Mouse (Mus musculus): ENCODE data around the gene Bpgm. TPM values are rescaled to one million over a fixed set of nuclear protein-coding genes. Genes with fewer than 3 reads are reported as not detected.
A peak's percentile ranks its signal among the peaks of the same experiment; 100 is the strongest.

Bpgm gene
- polyA plus RNA-seq, 1 experiment from 2014 or later, result 60.6 TPM

DNA sequence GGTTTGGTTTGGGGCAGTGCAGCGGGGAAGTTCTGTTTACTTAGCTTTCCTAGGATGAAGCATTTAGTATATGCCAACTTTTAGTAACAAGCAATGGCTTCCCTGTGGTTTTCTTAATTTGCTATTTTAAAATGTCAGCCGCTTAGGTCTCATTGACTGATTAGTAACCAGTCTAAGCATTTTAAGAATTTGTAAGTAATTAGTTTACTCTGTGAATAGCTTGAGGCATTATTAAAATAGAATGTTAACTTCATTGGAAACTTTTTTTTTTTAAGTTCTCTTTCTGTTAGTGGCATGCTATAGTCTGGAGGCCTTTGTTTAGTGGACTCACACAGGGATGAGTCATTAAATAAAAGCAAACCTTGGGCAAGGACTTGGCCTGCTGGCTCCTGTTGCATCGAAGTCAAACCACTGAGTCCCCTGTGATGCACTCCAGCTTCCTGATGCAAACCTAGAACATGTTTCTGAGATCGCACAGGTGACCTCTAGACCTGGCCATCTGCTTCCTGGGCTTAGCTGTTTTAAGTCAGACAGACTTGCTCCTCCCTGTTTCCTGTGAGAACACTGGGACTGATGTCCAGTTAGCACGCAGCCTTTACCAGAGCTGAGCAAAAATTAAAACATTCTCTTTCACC, 22.1 kb downstream of the Bpgm start:
- WGBS, result 74% methylated on average over 5 of the region's 5 CpGs
- H3K27me3 ChIP-seq (ENCODE audit: control insufficient read depth, insufficient read depth, low read length), result no peaks in the 10 kb centered on the region
- no peaks in the 10 kb centered on the region for H3K9me3 ChIP-seq (ENCODE audit: control insufficient read depth, low read length)
- no peak overlapping the region for H3K9ac ChIP-seq (ENCODE audit: low read depth, low read length)
- DNase-seq (ENCODE audit: low spot score), result no peak
- H3K4me3 ChIP-seq (ENCODE audit: low read depth, low read length), result no peak overlapping the region
- H3K27ac ChIP-seq (ENCODE audit: low read depth, low read length), result no peak overlapping the region
- H3K36me3 ChIP-seq (ENCODE audit: control insufficient read depth, insufficient read depth, low read length), result no peaks in the 10 kb centered on the region
- H3K4me1 ChIP-seq (replicated peaks; ENCODE audit: control insufficient read depth, insufficient read depth, low read length), result no peaks in the 10 kb centered on the region
- ATAC-seq (ENCODE audit: low FRiP score), result no peak
- H3K4me2 ChIP-seq (replicated peaks; ENCODE audit: low read depth, low read length), result no peak overlapping the region

- ATAC-seq (ENCODE audit: low FRiP score), result no peak
- Histone ChIP-seq H3K9me3 (ENCODE audit: control insufficient read depth, low read length) (no peaks in the 10 kb centered on the region), H3K4me1 (replicated peaks; ENCODE audit: control insufficient read depth, insufficient read depth, low read length) (no peaks in the 10 kb centered on the region), H3K4me3 (ENCODE audit: low read depth, low read length) (no peak overlapping the region), H3K27me3 (ENCODE audit: control insufficient read depth, insufficient read depth, low read length) (no peaks in the 10 kb centered on the region), H3K36me3 (ENCODE audit: control insufficient read depth, insufficient read depth, low read length) (no peaks in the 10 kb centered on the region), H3K9ac (ENCODE audit: low read depth, low read length) (no peak overlapping the region), H3K27ac (ENCODE audit: low read depth, low read length) (no peak overlapping the region), H3K4me2 (replicated peaks; ENCODE audit: low read depth, low read length) (no peak overlapping the region)
- DNase-seq (ENCODE audit: low spot score), result no peak
- WGBS, result 85% methylated on average over 7 of the region's 7 CpGs
Measured at GRCm38 (mm10) chr6:34502291-34502690, 26.3 kb downstream of the Bpgm start.

DNA sequence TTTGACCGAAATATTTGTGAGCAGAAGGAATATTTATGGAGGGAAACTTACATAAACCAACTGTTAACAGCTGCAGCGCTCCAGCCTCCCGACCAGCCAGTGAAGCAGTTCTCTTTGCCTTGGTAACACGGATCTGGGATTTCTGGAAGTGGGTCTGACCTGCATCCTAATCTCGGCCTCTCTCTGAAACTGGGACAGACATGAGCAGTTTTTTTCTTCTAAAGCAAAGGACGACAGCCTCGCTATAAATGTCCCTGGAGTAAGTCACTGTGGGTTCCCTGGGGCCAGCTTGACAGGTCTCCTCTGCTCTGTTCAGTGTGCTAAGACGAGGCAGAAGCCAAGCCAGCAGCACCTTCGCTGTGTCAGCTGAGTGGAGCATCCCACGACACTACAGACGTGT, 29.9 kb downstream of the Bpgm start:
- Histone ChIP-seq H3K9me3 (ENCODE audit: control insufficient read depth, low read length) (no peaks in the 10 kb centered on the region), H3K4me1 (replicated peaks; ENCODE audit: control insufficient read depth, insufficient read depth, low read length) (no peaks in the 10 kb centered on the region), H3K27me3 (ENCODE audit: control insufficient read depth, insufficient read depth, low read length) (no peaks in the 10 kb centered on the region), H3K36me3 (ENCODE audit: control insufficient read depth, insufficient read depth, low read length) (no peaks in the 10 kb centered on the region), H3K4me3 (ENCODE audit: low read depth, low read length) (no peak overlapping the region), H3K4me2 (replicated peaks; ENCODE audit: low read depth, low read length) (no peak overlapping the region), H3K9ac (ENCODE audit: low read depth, low read length) (no peak overlapping the region), H3K27ac (ENCODE audit: low read depth, low read length) (no peak overlapping the region)
- 81% methylated on average over 11 of the region's 11 CpGs for WGBS
- ATAC-seq (ENCODE audit: low FRiP score), result no peak
- DNase-seq (ENCODE audit: low spot score), result no peak

DNA sequence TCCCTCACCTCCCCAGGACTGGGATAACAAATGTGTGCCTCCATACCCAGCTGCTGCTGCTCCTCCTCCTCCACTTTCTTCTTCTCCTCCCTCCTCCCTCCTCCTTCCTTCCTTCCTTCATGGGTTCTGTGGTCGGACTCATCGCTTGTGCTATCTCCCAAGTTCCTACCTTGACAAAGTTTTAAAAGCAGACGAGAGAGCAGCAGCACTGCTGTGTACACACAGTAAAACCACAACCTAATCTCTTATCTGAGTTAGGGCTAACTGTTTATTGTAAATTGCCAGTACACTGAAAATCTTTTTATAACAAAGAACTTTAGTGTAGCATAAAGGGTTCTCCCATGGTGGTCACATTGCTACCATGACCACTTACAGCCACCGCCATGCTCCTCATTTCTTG, 31.6 kb downstream of the Bpgm start:
- Histone ChIP-seq H3K4me2 (replicated peaks; ENCODE audit: low read depth, low read length) (no peak overlapping the region), H3K27ac (ENCODE audit: low read depth, low read length) (no peak overlapping the region), H3K4me1 (replicated peaks; ENCODE audit: control insufficient read depth, insufficient read depth, low read length) (no peaks in the 10 kb centered on the region), H3K9ac (ENCODE audit: low read depth, low read length) (no peak overlapping the region), H3K9me3 (ENCODE audit: control insufficient read depth, low read length) (no peaks in the 10 kb centered on the region), H3K27me3 (ENCODE audit: control insufficient read depth, insufficient read depth, low read length) (no peaks in the 10 kb centered on the region), H3K36me3 (ENCODE audit: control insufficient read depth, insufficient read depth, low read length) (no peaks in the 10 kb centered on the region), H3K4me3 (ENCODE audit: low read depth, low read length) (no peak overlapping the region)
- DNase-seq (ENCODE audit: low spot score) (no peak), ATAC-seq (ENCODE audit: low FRiP score) (no peak)
- 89% methylated on average over 4 of the region's 4 CpGs for WGBS

- Histone ChIP-seq H3K9me3 (ENCODE audit: control insufficient read depth, low read length) (no peaks in the 10 kb centered on the region), H3K4me1 (replicated peaks; ENCODE audit: control insufficient read depth, insufficient read depth, low read length) (no peaks in the 10 kb centered on the region), H3K4me3 (ENCODE audit: low read depth, low read length) (no peak overlapping the region), H3K36me3 (ENCODE audit: control insufficient read depth, insufficient read depth, low read length) (no peaks in the 10 kb centered on the region), H3K27me3 (ENCODE audit: control insufficient read depth, insufficient read depth, low read length) (no peaks in the 10 kb centered on the region), H3K27ac (ENCODE audit: low read depth, low read length) (no peak overlapping the region), H3K4me2 (replicated peaks; ENCODE audit: low read depth, low read length) (no peak overlapping the region), H3K9ac (ENCODE audit: low read depth, low read length) (no peak overlapping the region)
- WGBS, result 90% methylated on average over 4 of the region's 4 CpGs
- no peak for DNase-seq (ENCODE audit: low spot score)
- no peak for ATAC-seq (ENCODE audit: low FRiP score)
Measured at GRCm38 (mm10) chr6:34508016-34508415, 32.0 kb downstream of the Bpgm start.

- Histone ChIP-seq H3K4me3 (ENCODE audit: low read depth, low read length) (no peak overlapping the region), H3K27me3 (ENCODE audit: control insufficient read depth, insufficient read depth, low read length) (no peaks in the 10 kb centered on the region), H3K9ac (ENCODE audit: low read depth, low read length) (no peak overlapping the region), H3K36me3 (ENCODE audit: control insufficient read depth, insufficient read depth, low read length) (no peaks in the 10 kb centered on the region), H3K4me2 (replicated peaks; ENCODE audit: low read depth, low read length) (no peak overlapping the region), H3K27ac (ENCODE audit: low read depth, low read length) (no peak overlapping the region), H3K4me1 (replicated peaks; ENCODE audit: control insufficient read depth, insufficient read depth, low read length) (no peaks in the 10 kb centered on the region), H3K9me3 (ENCODE audit: control insufficient read depth, low read length) (no peaks in the 10 kb centered on the region)
- no peak for ATAC-seq (ENCODE audit: low FRiP score)
- no peak for DNase-seq (ENCODE audit: low spot score)
- 92% methylated on average over 5 of the region's 5 CpGs for WGBS
Measured at GRCm38 (mm10) chr6:34510277-34510676, 34.3 kb downstream of the Bpgm start.

DNA sequence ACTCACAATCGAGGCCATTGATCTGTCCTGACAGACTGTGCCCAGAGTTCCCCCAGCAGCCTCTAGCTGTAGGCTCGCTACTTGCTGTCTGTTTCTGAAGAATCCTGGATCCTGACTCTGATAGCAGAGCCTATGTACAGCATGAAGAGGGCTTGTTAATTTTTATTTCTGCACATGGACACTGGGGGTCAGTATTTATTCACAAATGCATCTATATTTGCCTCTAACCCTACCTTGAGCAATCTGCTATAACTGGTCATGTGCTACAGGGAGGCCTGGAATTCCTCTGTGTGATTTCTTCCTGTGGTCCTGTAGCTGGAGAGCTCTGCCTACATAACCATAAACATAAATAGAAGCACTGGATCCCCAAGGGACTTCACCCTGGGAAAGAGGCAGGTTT, 35.4 kb downstream of the Bpgm start:
- Histone ChIP-seq H3K36me3 (ENCODE audit: control insufficient read depth, insufficient read depth, low read length) (no peaks in the 10 kb centered on the region), H3K4me1 (replicated peaks; ENCODE audit: control insufficient read depth, insufficient read depth, low read length) (no peaks in the 10 kb centered on the region), H3K4me2 (replicated peaks; ENCODE audit: low read depth, low read length) (no peak overlapping the region), H3K9me3 (ENCODE audit: control insufficient read depth, low read length) (no peaks in the 10 kb centered on the region), H3K27ac (ENCODE audit: low read depth, low read length) (no peak overlapping the region), H3K4me3 (ENCODE audit: low read depth, low read length) (no peak overlapping the region), H3K27me3 (ENCODE audit: control insufficient read depth, insufficient read depth, low read length) (no peaks in the 10 kb centered on the region), H3K9ac (ENCODE audit: low read depth, low read length) (no peak overlapping the region)
- ATAC-seq (ENCODE audit: low FRiP score) (no peak; the same call in 1 of the 2 replicates), DNase-seq (ENCODE audit: low spot score) (peak; percentile 47)
- 74% methylated on average over 2 of the region's 2 CpGs for WGBS

DNA sequence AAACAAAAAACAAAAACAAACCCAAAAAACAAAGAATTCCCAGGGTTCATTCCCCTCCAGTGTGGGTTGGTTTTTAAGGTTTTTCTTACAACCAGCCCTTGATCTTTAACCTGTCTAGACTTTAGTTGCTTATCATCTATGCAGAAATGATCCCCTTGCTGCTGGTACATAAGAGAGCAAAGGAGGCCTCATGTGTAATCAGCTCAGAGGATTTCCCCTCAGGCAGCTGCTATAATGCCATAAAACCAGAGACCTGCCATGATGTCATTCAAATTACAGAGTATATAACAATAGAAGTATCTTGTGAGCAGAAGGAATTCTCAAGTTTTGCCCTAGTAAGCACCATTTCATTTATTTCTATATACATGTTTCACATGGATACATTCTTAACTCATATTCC, 36.7 kb downstream of the Bpgm start:
- Histone ChIP-seq H3K27me3 (ENCODE audit: control insufficient read depth, insufficient read depth, low read length) (no peaks in the 10 kb centered on the region), H3K4me3 (ENCODE audit: low read depth, low read length) (no peak overlapping the region), H3K4me1 (replicated peaks; ENCODE audit: control insufficient read depth, insufficient read depth, low read length) (no peaks in the 10 kb centered on the region), H3K4me2 (replicated peaks; ENCODE audit: low read depth, low read length) (no peak overlapping the region), H3K9ac (ENCODE audit: low read depth, low read length) (no peak overlapping the region), H3K27ac (ENCODE audit: low read depth, low read length) (no peak overlapping the region), H3K9me3 (ENCODE audit: control insufficient read depth, low read length) (no peaks in the 10 kb centered on the region), H3K36me3 (ENCODE audit: control insufficient read depth, insufficient read depth, low read length) (no peaks in the 10 kb centered on the region)
- no peak for DNase-seq (ENCODE audit: low spot score)
- ATAC-seq (ENCODE audit: low FRiP score), result no peak

DNA sequence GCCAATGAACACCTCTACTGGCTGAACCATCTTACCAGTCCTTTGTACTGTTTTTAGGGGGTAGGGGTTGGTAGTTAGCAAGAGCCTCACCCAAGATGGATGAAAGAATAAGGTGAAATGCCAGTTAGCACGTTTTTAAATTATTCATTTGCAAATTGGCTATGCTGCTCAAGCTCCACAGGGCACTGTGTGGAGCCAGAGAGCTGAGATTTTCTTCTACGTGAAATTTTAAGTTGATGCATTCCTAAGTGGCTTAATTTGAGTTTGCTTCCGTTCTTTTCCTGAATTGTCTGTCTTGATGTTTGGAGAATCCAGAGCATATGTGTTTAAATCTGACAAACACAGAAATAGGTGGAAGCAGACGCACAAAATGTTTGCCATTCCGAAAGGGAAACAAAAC, 38.6 kb downstream of the Bpgm start:
- Histone ChIP-seq H3K4me2 (replicated peaks; ENCODE audit: low read depth, low read length) (no peak overlapping the region), H3K4me3 (ENCODE audit: low read depth, low read length) (no peak overlapping the region), H3K4me1 (replicated peaks; ENCODE audit: control insufficient read depth, insufficient read depth, low read length) (no peaks in the 10 kb centered on the region), H3K9me3 (ENCODE audit: control insufficient read depth, low read length) (no peaks in the 10 kb centered on the region), H3K27me3 (ENCODE audit: control insufficient read depth, insufficient read depth, low read length) (no peaks in the 10 kb centered on the region), H3K36me3 (ENCODE audit: control insufficient read depth, insufficient read depth, low read length) (no peaks in the 10 kb centered on the region), H3K27ac (ENCODE audit: low read depth, low read length) (no peak overlapping the region), H3K9ac (ENCODE audit: low read depth, low read length) (no peak overlapping the region)
- ATAC-seq (ENCODE audit: low FRiP score), result no peak
- peak; percentile 13 for DNase-seq (ENCODE audit: low spot score)
- 66% methylated on average over 5 of the region's 5 CpGs for WGBS
